Mouse (Mus musculus) embryonic facial prominence, embryonic 13.5 days (tissue): ENCODE measurements at regions not wholly inside any gene's neighbourhood (a gene's known extent, or its start where the extent isn't known, plus 50 kb on each side); places are given as distances from the start of the nearest gene placed in this dataset. TPM values are rescaled to one million over a fixed set of nuclear protein-coding genes. Genes with fewer than 3 reads are reported as not detected.

Source experiments
- ATAC-seq: fragments of 200-750 bp; cut with Nextera tagmentation; 2 replicates; pipeline ENCODE4 v1.8.0; 2017; ENCODE audit warnings: low read depth; ENCODE audit not compliant: insufficient number of reproducible peaks, insufficient read depth, low FRiP score, low TSS enrichment
- H3K27ac ChIP-seq: fragments of 300-500 bp; sonication (generic); 2 replicates; pipeline ENCODE4 v1.5.1; 2015; ENCODE audit warnings: moderate library complexity, mild to moderate bottlenecking, inconsistent platforms
- H3K27me3 ChIP-seq: fragments of 300-500 bp; sonication (generic); 2 replicates; pipeline ENCODE4 v1.6.1; 2015; ENCODE audit warnings: mild to moderate bottlenecking, inconsistent platforms
- H3K36me3 ChIP-seq: fragments of 300-500 bp; sonication (generic); 2 replicates; pipeline ENCODE4 v1.6.1; 2015; ENCODE audit warnings: mild to moderate bottlenecking, inconsistent platforms
- H3K4me1 ChIP-seq: fragments of 300-500 bp; sonication (generic); 2 replicates; pipeline ENCODE4 v1.6.1; 2015; ENCODE audit warnings: inconsistent platforms
- H3K4me2 ChIP-seq: fragments of 300-500 bp; sonication (generic); 2 replicates; pipeline ENCODE4 v1.6.1; 2015; ENCODE audit warnings: moderate library complexity, mild to moderate bottlenecking, inconsistent platforms
- H3K4me3 ChIP-seq: fragments of 300-500 bp; sonication (generic); 2 replicates; pipeline ENCODE4 v1.5.1; 2015; ENCODE audit warnings: mild to moderate bottlenecking, inconsistent platforms
- H3K9ac ChIP-seq: fragments of 300-500 bp; sonication (generic); 2 replicates; pipeline ENCODE4 v1.6.1; 2015; ENCODE audit warnings: mild to moderate bottlenecking, inconsistent platforms
- H3K9me3 ChIP-seq: fragments of 300-500 bp; sonication (generic); 2 replicates; pipeline ENCODE4 v1.6.1; 2016; ENCODE audit warnings: inconsistent platforms
- WGBS: fragments of 180-500 bp; shearing (Covaris S2); methylation state at CpG from one replicate; pipeline ENCODE4 v1.1.7; 2015; ENCODE audit warnings: mixed read lengths; 5-methylcytosine and 5-hydroxymethylcytosine counted together
- microRNA-seq: library from miRNA; unstranded; fragments of <30 nt; microRNA quantifications from one replicate; pipeline ENCODE4, GENCODE M21; 2016

- Histone ChIP-seq H3K4me2 (no peak overlapping the region), H3K4me3 (no peak overlapping the region), H3K9ac (no peak overlapping the region), H3K27ac (no peak overlapping the region), H3K9me3 (no peaks in the 10 kb centered on the region), H3K27me3 (no peaks in the 10 kb centered on the region), H3K4me1 (0 out of 2 replicates have a peak, but pooled peaks cover 5% of the 10 kb centered on the region), H3K36me3 (no peaks in the 10 kb centered on the region)
- no peak for ATAC-seq
Measured at GRCm38 (mm10) chr12:35220429-35220828, 173.4 kb downstream of the Snx13 start.

GRCm38 (mm10) chr12:35220002-35220401, 173.0 kb downstream of the Snx13 start:
- Histone ChIP-seq H3K4me3 (no peak overlapping the region), H3K9ac (no peak overlapping the region), H3K4me1 (0 out of 2 replicates have a peak, but pooled peaks cover 4% of the 10 kb centered on the region), H3K9me3 (no peaks in the 10 kb centered on the region), H3K4me2 (no peak overlapping the region), H3K36me3 (no peaks in the 10 kb centered on the region), H3K27me3 (no peaks in the 10 kb centered on the region), H3K27ac (no peak overlapping the region)
- no peak for ATAC-seq

GRCm38 (mm10) chr12:35216725-35217124, 169.7 kb downstream of the Snx13 start:
- H3K9me3 ChIP-seq, result no peaks in the 10 kb centered on the region
- no peak overlapping the region for H3K4me3 ChIP-seq
- H3K36me3 ChIP-seq, result no peaks in the 10 kb centered on the region
- H3K9ac ChIP-seq, result no peak overlapping the region
- H3K4me2 ChIP-seq, result no peak overlapping the region
- H3K27me3 ChIP-seq, result no peaks in the 10 kb centered on the region
- WGBS, result 59% methylated on average over 2 of the region's 2 CpGs
- no peak overlapping the region for H3K27ac ChIP-seq
- H3K4me1 ChIP-seq, result no peaks in the 10 kb centered on the region
- no peak for ATAC-seq

- 0 out of 2 replicates have a peak, but pooled peaks cover 3% of the 10 kb centered on the region for H3K4me1 ChIP-seq
- no peak overlapping the region for H3K9ac ChIP-seq
- H3K36me3 ChIP-seq, result no peaks in the 10 kb centered on the region
- no peaks in the 10 kb centered on the region for H3K27me3 ChIP-seq
- H3K4me2 ChIP-seq, result no peak overlapping the region
- no peak overlapping the region for H3K4me3 ChIP-seq
- no peak for ATAC-seq
- no peak overlapping the region for H3K27ac ChIP-seq
- no peaks in the 10 kb centered on the region for H3K9me3 ChIP-seq
Measured at GRCm38 (mm10) chr12:35209399-35209798, 162.4 kb downstream of the Snx13 start.

- H3K27me3 ChIP-seq, result no peaks in the 10 kb centered on the region
- no peak overlapping the region for H3K4me3 ChIP-seq
- no peak overlapping the region for H3K9ac ChIP-seq
- H3K4me2 ChIP-seq, result no peak overlapping the region
- H3K4me1 ChIP-seq, result 0 out of 2 replicates have a peak, but pooled peaks cover 3% of the 10 kb centered on the region
- no peak overlapping the region for H3K27ac ChIP-seq
- ATAC-seq, result no peak
- WGBS, result 72% methylated on average over 3 of the region's 3 CpGs
- H3K36me3 ChIP-seq, result no peaks in the 10 kb centered on the region
- H3K9me3 ChIP-seq, result no peaks in the 10 kb centered on the region
Measured at GRCm38 (mm10) chr12:35207605-35208004, 160.6 kb downstream of the Snx13 start.

- Histone ChIP-seq H3K27me3 (no peaks in the 10 kb centered on the region), H3K4me2 (no peak overlapping the region), H3K9ac (no peak overlapping the region), H3K9me3 (no peaks in the 10 kb centered on the region), H3K4me1 (peaks cover 7% of the 10 kb centered on the region; the same call in 1 of the 2 replicates), H3K4me3 (no peak overlapping the region), H3K27ac (no peak overlapping the region), H3K36me3 (no peaks in the 10 kb centered on the region)
- no peak for ATAC-seq
- 38% methylated on average over 1 of the region's 1 CpGs for WGBS
Measured at GRCm38 (mm10) chr12:35203398-35203797, 156.4 kb downstream of the Snx13 start.

GRCm38 (mm10) chr12:35200110-35200509, 153.1 kb downstream of the Snx13 start:
- WGBS, result 23% methylated on average over 5 of the region's 5 CpGs
- Histone ChIP-seq H3K4me2 (no peak overlapping the region), H3K9me3 (no peaks in the 10 kb centered on the region), H3K9ac (no peak overlapping the region), H3K4me3 (no peak overlapping the region), H3K27me3 (no peaks in the 10 kb centered on the region), H3K27ac (peak overlapping the region; percentile 5; the same call in 1 of the 2 replicates), H3K4me1 (peaks cover 7% of the 10 kb centered on the region; the same call in 1 of the 2 replicates), H3K36me3 (no peaks in the 10 kb centered on the region)
- 0 out of 2 replicates have a peak, but pooled peaks have one; percentile 21 for ATAC-seq

Small RNAs in the stretch of these regions (microRNA-seq; reads per million reads assigned to microRNA genes)
- gene Gm44396, result not detected
